Mouse (Mus musculus) spleen, postnatal 14 days (tissue): ENCODE data around the gene Sec22c.
A peak's percentile ranks its signal among the peaks of the same experiment; 100 is the strongest.

ENCODE experiments used
- DNase-seq, 2 experiments: peaks; one replicate each; pipeline ENCODE4 v3.0.0; 2021 to 2022; ENCODE audit warnings: low spot score in 2 of 2

The Sec22c gene

GRCm38 (mm10) chr9:121653668-121654067, 51.6 kb downstream of the Sec22c start:
- DNase-seq, result no peak

GRCm38 (mm10) chr9:121647026-121647425, 58.3 kb downstream of the Sec22c start:
- DNase-seq, result no peak

GRCm38 (mm10) chr9:121644855-121645254, 60.4 kb downstream of the Sec22c start:
- no peak for DNase-seq

GRCm38 (mm10) chr9:121642401-121643181, 62.7 kb downstream of the Sec22c start, which contains the start of gene Vipr1:
Gene Vipr1, plus strand, starts transcription at chr9:121642716.
- DNase-seq, result peak; percentile 46 to 59

DNA sequence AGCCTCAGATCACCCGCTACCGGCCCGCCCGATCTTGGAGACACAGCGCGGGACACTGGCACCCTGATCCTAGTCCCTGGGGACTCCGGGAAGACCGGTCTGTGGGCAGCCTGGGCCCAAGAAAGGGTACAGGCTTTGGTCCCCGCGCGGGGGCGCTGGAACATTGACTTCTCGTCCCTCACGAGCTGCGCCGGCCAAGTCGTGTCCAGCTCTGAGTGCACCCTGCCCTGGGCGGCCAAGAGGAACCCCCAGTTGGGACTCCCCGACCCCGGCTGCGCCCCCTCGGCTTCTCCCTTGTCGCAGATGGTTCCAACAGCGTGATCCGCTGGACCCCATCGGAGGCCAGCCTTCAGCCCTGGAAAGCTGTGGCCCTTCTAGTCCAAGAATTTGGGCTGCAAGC, 63.3 kb downstream of the Sec22c start, which contains the start of gene Lyzl4:
Lyzl4 (minus strand) TSS at position 96 of the 400 bp plus-strand sequence.
- DNase-seq, result peak; percentile 47

DNA sequence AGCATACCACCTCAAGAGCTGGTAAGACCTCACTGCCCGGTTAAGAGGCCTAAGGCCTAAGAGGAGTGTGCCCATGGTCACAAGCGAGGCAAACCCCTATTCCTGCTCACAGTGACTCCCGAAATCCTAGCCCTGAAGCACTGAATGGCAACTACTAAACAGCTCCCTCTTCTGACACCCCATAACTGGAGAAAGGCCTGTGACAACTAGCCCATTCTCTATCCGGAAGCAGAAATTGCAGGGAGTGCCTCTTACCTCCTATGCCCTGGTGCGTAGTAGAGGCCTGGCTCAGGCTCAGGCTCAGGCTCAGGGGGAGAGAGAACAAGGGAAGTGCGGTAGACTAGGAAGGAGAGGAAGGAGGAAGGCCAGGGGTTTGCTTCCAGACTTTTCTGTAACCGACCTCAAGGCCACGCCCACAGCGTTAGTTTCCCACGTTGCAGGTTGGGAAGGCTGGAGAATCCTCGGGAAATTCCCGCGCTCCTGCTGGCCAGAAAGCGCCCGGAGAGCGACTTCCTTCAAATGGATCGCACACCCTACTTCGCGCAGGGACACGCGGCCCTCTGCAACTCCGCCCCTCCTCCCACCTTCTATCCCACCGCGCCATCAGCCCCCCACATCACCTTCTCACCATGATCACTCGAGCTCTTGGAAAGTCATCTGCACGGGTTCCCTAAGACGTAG, 63.9 kb downstream of the Sec22c start:
- no peak for DNase-seq

GRCm38 (mm10) chr9:121639790-121640189, 65.5 kb downstream of the Sec22c start:
- no peak for DNase-seq

DNA sequence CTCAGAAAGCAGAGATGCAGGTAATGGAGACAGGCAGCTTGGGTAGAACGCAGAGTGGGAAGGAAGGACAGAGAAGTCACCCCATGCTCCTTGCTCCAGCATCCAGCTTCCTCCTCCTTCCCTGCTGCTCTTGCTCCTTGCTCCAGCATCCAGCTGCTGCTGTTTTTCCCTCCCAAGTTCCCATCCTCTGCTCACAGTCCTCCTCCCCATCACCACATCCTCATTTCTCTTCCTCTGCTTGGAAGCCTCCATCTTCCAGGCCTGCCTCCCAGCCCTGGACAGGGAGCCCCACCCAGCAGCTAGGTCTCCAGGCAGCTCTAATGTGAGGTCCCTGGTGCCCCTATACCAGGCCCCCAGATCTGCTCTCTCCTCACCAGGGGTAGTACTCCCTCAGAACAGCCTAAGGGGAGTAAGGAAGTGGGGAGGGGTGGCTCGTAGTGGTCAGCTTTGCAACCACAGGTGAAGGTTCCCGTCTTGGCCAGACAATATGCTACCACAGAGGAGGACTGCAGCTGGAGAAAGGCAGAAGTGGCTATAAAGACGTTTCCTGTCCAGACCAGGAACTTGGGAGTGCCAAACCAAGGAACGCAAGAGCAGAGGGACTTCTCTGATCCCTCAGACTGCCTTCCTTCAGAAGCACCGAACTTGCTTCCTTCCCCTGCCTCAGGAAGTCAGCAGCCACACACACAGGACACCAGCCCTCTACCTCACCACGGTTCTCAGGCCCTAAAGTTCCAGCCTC, 69.3 kb downstream of the Sec22c start:
- DNase-seq, result no peak

DNA sequence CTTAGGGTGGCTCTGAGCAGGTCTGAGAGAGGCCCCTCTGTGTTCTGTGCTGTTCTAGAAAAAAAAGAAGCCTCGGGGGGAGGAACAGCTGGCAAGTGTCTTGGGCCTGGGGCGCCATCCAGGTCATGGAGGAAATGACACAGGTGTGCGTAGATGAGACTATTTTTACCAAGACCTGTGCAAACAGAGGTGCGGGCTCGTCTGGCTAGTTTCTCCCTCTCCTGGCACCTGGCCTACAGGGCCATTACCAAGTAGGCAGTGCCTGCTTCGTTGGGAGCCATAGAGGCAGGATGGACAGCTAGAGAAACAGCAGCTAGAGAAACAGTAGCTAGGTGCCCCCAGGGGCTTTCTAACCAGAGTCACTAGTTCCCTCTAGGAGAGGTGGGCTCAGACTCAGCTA, 72.0 kb downstream of the Sec22c start:
- DNase-seq, result no peak

GRCm38 (mm10) chr9:121632891-121633290, 72.4 kb downstream of the Sec22c start:
- DNase-seq, result no peak

DNA sequence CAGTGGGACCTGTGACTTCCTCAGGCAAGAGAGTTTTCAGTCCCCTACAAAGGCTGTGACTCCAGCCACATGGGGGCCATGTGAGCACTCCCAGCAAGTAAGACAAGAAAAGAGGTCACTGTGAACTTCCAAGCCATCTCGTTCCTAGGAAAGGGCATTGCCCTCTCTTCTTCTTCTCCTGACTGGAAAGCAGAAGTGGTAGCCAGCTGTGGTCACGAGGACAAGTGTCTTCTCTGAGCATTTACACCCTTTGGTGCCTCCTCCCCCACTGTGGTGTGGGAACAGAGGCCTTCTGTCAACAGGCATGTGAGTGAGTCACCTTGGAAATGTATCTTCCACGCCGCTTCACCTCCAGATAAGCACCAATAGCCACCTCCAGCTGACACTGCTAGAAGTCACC, 73.3 kb downstream of the Sec22c start:
- DNase-seq, result no peak

DNA sequence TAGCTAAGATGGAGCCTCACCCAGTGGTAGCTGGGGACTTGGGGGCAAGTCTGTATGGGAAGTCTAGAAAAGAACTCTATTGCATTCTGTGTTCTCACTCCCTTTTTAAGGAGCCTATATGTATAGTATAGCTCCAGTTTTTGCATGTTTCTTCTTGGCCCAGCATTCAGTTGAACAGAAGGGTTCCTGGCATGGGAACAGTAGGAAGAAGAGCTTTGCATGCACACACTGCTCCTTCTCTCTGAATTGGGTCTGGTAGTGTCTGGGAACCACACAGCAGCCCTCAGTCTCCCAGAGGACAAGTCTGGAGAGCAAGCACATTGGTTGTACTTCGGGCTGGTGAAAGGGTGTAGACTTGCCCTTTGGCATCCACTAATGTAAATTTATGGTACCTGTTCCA, 74.7 kb downstream of the Sec22c start:
- DNase-seq, result no peak
